Mouse (Mus musculus) frontal cortex, postnatal 25 days (tissue): ENCODE results near the gene C2cd2l.
"Not testable (repeated sequence)": the region's sequence is repeated elsewhere in the genome, so short reads cannot be mapped to it uniquely, and the experiment has no call there.

ENCODE experiments used
- DNase-seq, 2 experiments: peaks; one replicate each; pipeline ENCODE4 v3.0.0; 2022; ENCODE audit warnings: low spot score in 2 of 2

C2cd2l gene

DNA sequence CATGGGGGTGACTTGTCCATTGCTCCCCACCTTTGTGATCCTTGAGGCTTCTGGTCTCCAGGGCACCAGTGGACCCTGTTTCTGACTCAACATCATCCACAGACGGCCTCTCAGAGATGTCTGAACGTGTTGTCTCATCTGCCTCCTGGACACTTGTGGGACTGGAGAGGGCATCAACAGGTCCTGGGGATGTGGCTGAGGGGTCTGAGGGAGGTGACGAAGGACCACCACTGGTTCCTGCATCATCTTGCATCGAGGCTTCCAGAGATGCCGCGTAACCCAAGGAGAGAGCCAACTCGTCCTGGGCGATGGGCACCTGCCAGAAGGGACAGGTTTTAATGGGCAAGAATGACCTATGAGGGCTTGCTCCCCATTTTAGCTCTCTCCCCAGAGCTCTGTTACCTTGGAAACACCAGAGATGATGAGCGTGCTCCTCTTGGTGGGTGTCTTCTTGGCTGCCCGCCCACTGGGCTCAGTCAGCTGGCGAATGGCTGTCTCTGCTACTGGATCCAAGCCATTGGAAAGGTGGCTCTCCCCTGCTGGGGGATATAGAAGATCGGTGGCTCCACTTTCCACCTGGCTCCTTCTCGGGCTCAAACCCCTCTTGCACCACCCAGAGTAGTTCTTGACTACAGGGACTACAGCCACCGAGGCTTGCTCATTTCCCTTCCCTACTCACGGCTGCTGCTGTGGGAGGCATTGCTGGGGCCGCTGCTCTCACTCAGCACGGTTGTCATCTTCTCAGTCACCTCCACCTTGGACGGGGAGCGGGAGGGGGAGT, 6.4 kb downstream of the C2cd2l start:
- peak in 1 of 2 experiments; percentile 72 for DNase-seq

DNA sequence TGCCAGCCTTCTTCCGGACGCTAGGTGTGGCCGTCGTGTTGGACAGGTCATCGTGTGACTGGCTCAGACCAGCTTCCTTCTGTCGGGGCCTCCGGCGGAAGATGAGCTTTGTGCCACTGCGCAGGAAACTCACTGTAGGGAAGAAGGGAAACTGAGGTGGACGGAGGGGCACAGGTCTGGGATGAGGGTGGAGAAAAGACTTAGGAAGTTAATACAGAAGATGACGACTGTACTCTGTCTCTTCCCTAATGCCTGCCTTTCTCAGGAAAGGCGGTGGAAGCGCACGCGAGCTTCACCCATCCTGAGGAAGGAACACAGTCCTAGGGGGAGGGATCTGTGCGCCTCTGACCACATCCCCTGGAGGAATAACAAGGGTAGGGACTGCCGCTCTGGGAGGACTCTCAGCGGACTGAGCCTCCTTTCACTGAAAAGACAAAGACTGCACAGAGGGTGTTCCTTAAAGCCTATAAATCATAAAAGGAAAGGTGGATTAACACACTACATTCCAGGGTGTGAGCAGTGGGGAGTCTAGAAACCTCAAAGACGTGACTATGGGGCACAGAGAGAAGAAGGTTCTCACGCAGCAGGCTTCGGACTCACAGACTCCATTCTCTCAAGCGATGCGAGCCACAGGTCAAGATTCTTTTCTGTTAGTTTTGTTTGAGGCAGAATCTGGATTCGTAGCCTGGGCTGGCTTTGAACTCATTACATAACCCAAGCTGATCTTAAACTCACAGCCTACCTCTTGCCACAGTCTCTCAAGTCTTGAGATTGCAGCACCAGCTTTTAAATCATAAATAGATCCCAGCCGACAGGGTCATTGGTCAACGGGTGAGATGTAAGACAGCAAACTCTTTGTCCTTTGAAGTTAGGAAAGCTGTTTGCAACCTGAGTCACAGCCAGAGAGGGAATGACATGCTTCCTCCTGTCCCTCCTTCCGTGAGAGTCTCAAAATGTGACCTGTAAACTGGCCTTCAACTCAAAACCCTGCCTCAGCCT, 8.7 kb downstream of the C2cd2l start:
- no peak for DNase-seq

- no peak for DNase-seq
These were observed 9.3 kb downstream of the C2cd2l start for GRCm38 (mm10) chr9:44310750-44311135.

- no peak for DNase-seq
These were observed 10.3 kb downstream of the C2cd2l start for GRCm38 (mm10) chr9:44309756-44310155.

- DNase-seq, result no peak
These were observed 12.8 kb downstream of the C2cd2l start for GRCm38 (mm10) chr9:44307248-44307647.

GRCm38 (mm10) chr9:44306532-44306931, 13.6 kb downstream of the C2cd2l start:
- DNase-seq, result no peak

DNA sequence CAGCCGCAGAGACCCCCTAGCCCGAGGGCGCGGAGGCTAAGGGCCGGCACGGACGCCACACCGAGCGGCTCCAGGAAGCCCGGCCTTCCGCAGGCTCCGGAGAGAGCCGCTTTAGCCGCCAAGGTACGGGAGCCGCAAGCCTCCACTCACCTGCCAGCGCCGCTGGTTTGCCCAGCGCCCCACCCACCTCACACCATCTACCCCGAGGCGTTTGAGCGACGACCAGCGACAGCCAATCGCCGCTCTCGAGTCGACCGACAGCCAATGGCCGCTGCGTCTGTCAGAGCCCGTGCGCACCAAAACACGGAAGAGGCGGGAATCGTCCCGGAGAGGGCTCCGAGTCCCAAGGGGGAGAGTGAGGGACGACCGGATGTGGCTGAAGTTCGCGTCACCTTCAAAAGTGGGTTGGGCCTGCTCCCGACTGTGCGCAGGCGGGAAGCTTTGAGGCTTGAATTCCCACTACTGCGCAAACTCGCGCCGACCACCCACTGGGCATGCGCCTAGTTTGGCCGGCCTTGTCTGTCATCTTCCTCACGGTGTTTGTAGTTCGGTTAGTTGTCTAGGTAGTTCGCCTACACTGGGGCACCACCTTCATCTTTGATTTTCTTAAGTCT, 14.5 kb downstream of the C2cd2l start, which contains the start of gene Hinfp:
Hinfp (minus strand) TSS at position 206 of the 614 bp plus-strand sequence.
- peak; percentile 91 to 97 for DNase-seq

DNA sequence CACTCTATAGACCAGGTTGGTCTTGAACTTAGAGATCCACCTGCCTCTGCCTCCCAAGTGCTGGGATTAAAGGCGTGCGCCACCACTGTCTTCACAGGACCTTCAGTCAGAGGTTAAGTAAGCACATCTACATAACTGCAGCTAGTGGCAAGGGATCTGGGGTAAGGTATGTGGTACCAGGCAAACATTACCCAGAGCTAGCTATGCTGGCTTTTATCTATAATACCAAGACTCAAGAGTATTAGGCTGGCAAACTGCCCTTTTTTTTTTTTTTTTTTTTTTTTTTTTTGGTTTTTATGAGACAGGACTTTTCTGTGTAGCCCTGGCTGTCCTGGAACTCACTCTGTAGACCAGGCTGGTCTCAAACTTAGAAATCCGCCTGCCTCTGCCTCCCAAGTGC, 20.1 kb downstream of the C2cd2l start:
- DNase-seq, result not testable (repeated sequence)

GRCm38 (mm10) chr9:44292490-44292889, 27.6 kb downstream of the C2cd2l start:
- DNase-seq, result no peak

DNA sequence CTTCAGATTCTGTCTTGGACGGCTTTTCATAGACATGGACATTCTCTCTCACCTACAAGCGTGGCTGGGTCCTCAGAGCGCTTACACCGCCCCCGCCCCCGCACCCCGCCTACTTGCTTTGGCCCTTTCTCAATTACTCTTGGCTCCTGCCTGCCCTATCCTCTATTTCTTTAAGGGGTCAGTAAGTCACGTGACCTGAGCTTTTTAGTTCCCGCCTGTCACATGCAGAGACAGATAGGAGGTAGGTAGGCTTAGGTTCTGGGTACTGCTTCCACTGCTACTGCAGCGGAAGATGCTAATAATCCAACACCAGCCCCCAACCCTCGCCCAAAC, 31.2 kb downstream of the C2cd2l start:
- DNase-seq, result no peak

DNA sequence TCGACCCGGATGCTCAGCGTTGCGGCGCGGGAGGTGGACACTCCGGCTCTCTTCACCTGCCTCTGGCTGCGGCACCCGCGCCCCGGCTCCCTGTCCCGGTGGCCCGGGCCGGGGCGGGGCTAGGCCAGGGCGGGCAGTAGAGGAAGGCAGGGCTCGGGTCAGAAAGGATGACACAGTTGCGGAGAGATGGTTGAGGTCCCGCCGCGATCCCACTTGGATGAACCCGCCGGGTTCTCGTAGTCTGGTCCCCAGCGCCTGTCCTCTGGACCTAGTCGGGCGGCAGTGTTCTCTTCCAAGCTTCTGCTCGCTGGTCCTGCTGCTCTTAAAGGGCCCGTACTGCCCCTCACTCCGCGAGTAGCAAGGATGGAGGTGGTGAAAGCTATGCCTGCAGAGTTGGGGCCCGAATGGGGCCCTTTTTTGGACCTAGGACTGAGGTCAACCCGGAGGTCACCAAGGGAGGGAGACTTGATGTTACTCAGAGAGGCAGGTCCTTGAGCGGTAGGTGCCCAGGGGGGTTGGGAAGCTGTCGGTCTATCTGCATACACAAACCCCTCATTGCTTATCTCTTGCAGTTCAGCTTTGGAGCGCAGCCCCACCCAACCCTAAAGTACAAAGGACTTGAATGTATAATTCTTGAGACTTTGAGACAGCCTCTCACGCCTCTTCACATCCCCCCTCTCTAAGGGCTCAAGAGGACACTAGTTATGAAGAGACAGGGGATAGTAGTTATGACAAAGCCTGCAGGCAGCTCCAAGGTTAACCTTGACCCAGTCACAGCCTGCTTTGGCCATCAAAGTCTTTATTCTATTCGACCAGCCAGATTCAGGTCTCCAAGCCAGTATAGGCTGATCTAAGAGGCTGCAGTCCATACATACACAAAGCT, 31.8 kb downstream of the C2cd2l start, which contains the start of gene Abcg4:
Abcg4 (minus strand) TSS at position 540 of the 883 bp plus-strand sequence.
- DNase-seq, result peak; percentile 26 to 28

- DNase-seq, result no peak
These were observed 32.5 kb downstream of the C2cd2l start for GRCm38 (mm10) chr9:44287401-44288075.

DNA sequence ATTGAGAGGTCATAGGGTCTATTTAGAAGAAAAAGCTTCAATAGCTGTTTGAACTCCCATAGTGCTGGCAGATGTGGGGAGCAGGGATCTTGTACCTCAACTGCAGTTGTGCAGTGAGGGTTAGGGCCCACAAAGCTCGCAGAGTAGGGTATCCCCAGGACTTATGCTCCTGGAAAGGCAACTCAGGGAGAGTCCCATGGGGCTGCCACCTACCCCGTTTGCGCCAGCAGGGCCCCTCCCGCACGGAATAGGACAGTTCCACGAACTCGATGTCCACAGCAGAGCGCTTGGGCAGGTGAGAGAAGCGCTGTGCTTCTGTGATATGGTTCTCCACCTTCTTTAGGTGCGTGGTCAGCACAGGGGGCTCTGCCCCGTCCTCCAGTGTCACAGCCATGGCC, 33.1 kb downstream of the C2cd2l start:
- no peak for DNase-seq

GRCm38 (mm10) chr9:44286256-44286850, 33.7 kb downstream of the C2cd2l start:
- no peak for DNase-seq

- DNase-seq, result no peak
These were observed 36.9 kb downstream of the C2cd2l start for GRCm38 (mm10) chr9:44283183-44283582.

- no peak for DNase-seq
These were observed 50.1 kb downstream of the C2cd2l start for GRCm38 (mm10) chr9:44269973-44270372.

- DNase-seq, result no peak
These were observed 51.0 kb downstream of the C2cd2l start for GRCm38 (mm10) chr9:44269077-44269476.

- DNase-seq, result no peak
These were observed 51.7 kb downstream of the C2cd2l start, which contains the start of gene Nlrx1 for GRCm38 (mm10) chr9:44268432-44268831. Gene Nlrx1 (minus strand): TSS chr9:44268599.

GRCm38 (mm10) chr9:44268027-44268360, 52.1 kb downstream of the C2cd2l start:
- DNase-seq, result peak; percentile 55 to 71
